Mouse (Mus musculus) kidney, postnatal 0 days (tissue): Measurements from ENCODE around the gene C1qa. TPM values are rescaled to one million over a fixed set of nuclear protein-coding genes. Genes with fewer than 3 reads are reported as not detected.

Source experiments
- ATAC-seq: fragments of 200-750 bp; cut with Nextera tagmentation; replicated peaks from 2 replicates; pipeline ENCODE4 v1.8.0; 2017; ENCODE audit warnings: low read depth, moderate number of reproducible peaks, moderate TSS enrichment, moderate library complexity; ENCODE audit not compliant: low FRiP score
- DNase-seq: peaks from one replicate; pipeline ENCODE4 v3.0.0-alpha.2; 2016; ENCODE audit warnings: low spot score
- H3K27ac ChIP-seq: fragments of 300-500 bp; sonication (generic); 2 replicates; pipeline ENCODE4 v1.5.1; 2014; ENCODE audit warnings: mild to moderate bottlenecking
- H3K27me3 ChIP-seq: fragments of 300-500 bp; sonication (generic); 2 replicates; pipeline ENCODE4 v1.6.1; 2014; ENCODE audit warnings: low read length, mixed read lengths; ENCODE audit not compliant: insufficient read depth
- H3K36me3 ChIP-seq: fragments of 300-500 bp; sonication (generic); 2 replicates; pipeline ENCODE4 v1.6.1; 2014; ENCODE audit warnings: low read length, mixed read lengths; ENCODE audit not compliant: insufficient read depth
- H3K4me1 ChIP-seq: fragments of 300-500 bp; sonication (generic); replicated peaks from 2 replicates; pipeline ENCODE4 v1.6.1; 2014; ENCODE audit warnings: antibody characterized with exemption, low read length, mixed read lengths; ENCODE audit not compliant: insufficient read depth
- H3K4me2 ChIP-seq: fragments of 300-500 bp; sonication (generic); 2 replicates; pipeline ENCODE4 v1.6.1; 2014; ENCODE audit warnings: mild to moderate bottlenecking, low read length, moderate library complexity, mixed read lengths
- H3K4me3 ChIP-seq: fragments of 300-500 bp; sonication (generic); replicated peaks from 2 replicates; pipeline ENCODE4 v1.5.1; 2014; ENCODE audit warnings: low read depth, low read length
- H3K9ac ChIP-seq: fragments of 300-500 bp; sonication (generic); 2 replicates; pipeline ENCODE4 v1.6.1; 2014; ENCODE audit warnings: low read depth, low read length
- H3K9me3 ChIP-seq: fragments of 300-500 bp; sonication (generic); replicated peaks from 2 replicates; pipeline ENCODE4 v1.6.1; 2016; ENCODE audit warnings: low read length, inconsistent platforms, mixed read lengths
- CTCF ChIP-seq: IDR thresholded peaks from 2 replicates; pipeline ENCODE4 v1.5.1; 2016; ENCODE audit warnings: antibody characterized with exemption, low read depth, mild to moderate bottlenecking, moderate library complexity
- WGBS: fragments of 180-500 bp; shearing (Covaris S2); extraction: QIAGEN DNeasy Blood & Tissue Kit; methylation state at CpG from one replicate; pipeline ENCODE4 v1.1.7; 2014; 5-methylcytosine and 5-hydroxymethylcytosine counted together
- polyA plus RNA-seq: library from polyadenylated mRNA; unstranded; fragments of >200 nt; fragmentation: Nextera tagmentation; extraction: Ambion mirVana; gene quantifications from 2 replicates; pipeline ENCODE4 v1.2.1, GENCODE M21; 2015

The C1qa gene
- polyA plus RNA-seq, 1 experiment from 2014 or later: 35.8 TPM

GRCm38 (mm10) chr4:136937344-136937743 is 38.7 kb upstream of the C1qa start:
- Histone ChIP-seq H3K9me3 (no peaks in the 10 kb centered on the region), H3K27ac (no peak overlapping the region), H3K27me3 (no peaks in the 10 kb centered on the region), H3K36me3 (no peaks in the 10 kb centered on the region), H3K4me2 (no peak overlapping the region), H3K4me1 (no peaks in the 10 kb centered on the region), H3K9ac (no peak overlapping the region), H3K4me3 (no peak overlapping the region)
- TF ChIP-seq CTCF: no peak
- ATAC-seq: no peak
- no peak for DNase-seq
- 72% methylated on average over 4 of the region's 4 CpGs for WGBS

GRCm38 (mm10) chr4:136934746-136935613 is 36.4 kb upstream of the C1qa start:
- Histone ChIP-seq H3K9ac (no peak overlapping the region), H3K9me3 (no peaks in the 10 kb centered on the region), H3K27ac (no peak overlapping the region), H3K4me1 (no peaks in the 10 kb centered on the region), H3K36me3 (no peaks in the 10 kb centered on the region), H3K4me3 (no peak overlapping the region), H3K27me3 (no peaks in the 10 kb centered on the region), H3K4me2 (no peak overlapping the region)
- WGBS: 48% methylated on average over 18 of the region's 18 CpGs
- ATAC-seq (no peak), DNase-seq (peak; percentile 33)
- TF ChIP-seq CTCF: no peak

- Histone ChIP-seq H3K4me1 (no peaks in the 10 kb centered on the region), H3K27me3 (peaks cover 6% of the 10 kb centered on the region; the same call in 1 of the 2 replicates), H3K9me3 (no peaks in the 10 kb centered on the region), H3K4me2 (no peak overlapping the region), H3K9ac (no peak overlapping the region), H3K36me3 (no peaks in the 10 kb centered on the region), H3K4me3 (no peak overlapping the region), H3K27ac (no peak overlapping the region)
- no peak for TF ChIP-seq CTCF
- no peak for DNase-seq
- no peak for ATAC-seq
- WGBS: 84% methylated on average over 8 of the region's 8 CpGs
These were observed 31.9 kb upstream of the C1qa start for GRCm38 (mm10) chr4:136930474-136930873.

GRCm38 (mm10) chr4:136928928-136929327 is 30.3 kb upstream of the C1qa start:
- Histone ChIP-seq H3K4me2 (no peak overlapping the region), H3K4me1 (no peaks in the 10 kb centered on the region), H3K27me3 (peaks cover 6% of the 10 kb centered on the region; the same call in 1 of the 2 replicates), H3K36me3 (no peaks in the 10 kb centered on the region), H3K27ac (no peak overlapping the region), H3K9ac (no peak overlapping the region), H3K9me3 (no peaks in the 10 kb centered on the region), H3K4me3 (no peak overlapping the region)
- peak; percentile 69 for TF ChIP-seq CTCF
- WGBS: 10% methylated on average over 5 of the region's 5 CpGs
- DNase-seq (peak; percentile 59), ATAC-seq (no peak)

- DNase-seq: no peak
- WGBS: 22% methylated on average over 15 of the region's 15 CpGs
- Histone ChIP-seq H3K27me3 (peaks cover 6% of the 10 kb centered on the region; the same call in 1 of the 2 replicates), H3K4me2 (no peak overlapping the region), H3K9me3 (no peaks in the 10 kb centered on the region), H3K36me3 (no peaks in the 10 kb centered on the region), H3K27ac (no peak overlapping the region), H3K9ac (no peak overlapping the region), H3K4me3 (no peak overlapping the region), H3K4me1 (no peaks in the 10 kb centered on the region)
- ATAC-seq: no peak
- no peak for TF ChIP-seq CTCF
These were observed 27.2 kb upstream of the C1qa start for GRCm38 (mm10) chr4:136925804-136926203.

- WGBS: 6% methylated on average over 6 of the region's 6 CpGs
- Histone ChIP-seq H3K4me2 (no peak overlapping the region), H3K9ac (no peak overlapping the region), H3K27me3 (peaks cover 6% of the 10 kb centered on the region; the same call in 1 of the 2 replicates), H3K4me1 (no peaks in the 10 kb centered on the region), H3K4me3 (no peak overlapping the region), H3K36me3 (no peaks in the 10 kb centered on the region), H3K9me3 (no peaks in the 10 kb centered on the region), H3K27ac (no peak overlapping the region)
- TF ChIP-seq CTCF: no peak
- DNase-seq: peak; percentile 83
- no peak for ATAC-seq
These were observed 25.9 kb upstream of the C1qa start for GRCm38 (mm10) chr4:136924529-136924928.
